Mouse (Mus musculus) bone marrow, adult 2 months (tissue): Measurements from ENCODE around the gene Nubp2.

ENCODE experiments used
- CTCF ChIP-seq: fragments of 200-500 bp; IDR thresholded peaks from 2 replicates; pipeline ENCODE4 v1.5.1; 2011; ENCODE audit warnings: low read length, control low read depth; ENCODE audit not compliant: control insufficient read depth, insufficient read depth
- POLR2A ChIP-seq: fragments of 200-500 bp; IDR thresholded peaks from 2 replicates; pipeline ENCODE4 v1.6.1; 2011; ENCODE audit warnings: low read depth, mild to moderate bottlenecking, control low read depth, low read length, borderline replicate concordance; ENCODE audit not compliant: control insufficient read depth

DNA sequence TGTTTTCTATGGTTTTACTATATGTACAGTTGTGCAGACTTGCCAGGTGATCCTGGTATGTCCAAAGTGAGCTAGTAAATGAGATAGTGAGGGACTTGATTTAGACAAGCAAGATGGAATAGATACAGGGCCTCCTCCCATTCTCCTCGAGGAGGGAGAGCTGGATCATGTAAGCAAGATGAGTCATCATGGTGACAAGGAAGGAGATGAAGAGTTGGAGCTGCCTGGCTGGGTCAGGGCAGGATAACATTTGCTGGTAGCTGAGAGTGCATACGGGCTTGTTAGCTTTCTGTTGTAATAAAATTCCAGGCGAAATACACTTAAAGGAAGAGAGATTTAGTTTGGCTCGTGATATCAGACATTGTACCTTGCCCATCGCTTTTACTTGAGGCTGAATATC is 45.8 kb downstream of the Nubp2 start:
- TF ChIP-seq POLR2A (no peak), CTCF (no peak)
